Mouse (Mus musculus) C2C12 (cell line): ENCODE measurements around the gene Wiz.

Experiments
- CEBPB ChIP-seq: IDR thresholded peaks from one replicate; pipeline ENCODE4 v1.6.1; 2011; ENCODE audit warnings: low read depth, mild to moderate bottlenecking, control low read depth, moderate library complexity
- CTCF ChIP-seq: IDR thresholded peaks from one replicate; pipeline ENCODE4 v1.5.1; 2011; ENCODE audit not compliant: control insufficient read depth, insufficient read depth, insufficient read length

- TF ChIP-seq CTCF (no peak), CEBPB (no peak)
These were observed 35.5 kb downstream of the Wiz start for GRCm38 (mm10) chr17:32353696-32354095.
